Mouse (Mus musculus): Measurements from ENCODE around the gene Psmb8. TPM values are rescaled to one million over a fixed set of nuclear protein-coding genes. Genes with fewer than 3 reads are reported as not detected.
A peak's percentile ranks its signal among the peaks of the same experiment; 100 is the strongest.

The Psmb8 gene
- polyA plus RNA-seq (2012; rRNA removed) = 112 and 130 TPM in 2 replicates

DNA sequence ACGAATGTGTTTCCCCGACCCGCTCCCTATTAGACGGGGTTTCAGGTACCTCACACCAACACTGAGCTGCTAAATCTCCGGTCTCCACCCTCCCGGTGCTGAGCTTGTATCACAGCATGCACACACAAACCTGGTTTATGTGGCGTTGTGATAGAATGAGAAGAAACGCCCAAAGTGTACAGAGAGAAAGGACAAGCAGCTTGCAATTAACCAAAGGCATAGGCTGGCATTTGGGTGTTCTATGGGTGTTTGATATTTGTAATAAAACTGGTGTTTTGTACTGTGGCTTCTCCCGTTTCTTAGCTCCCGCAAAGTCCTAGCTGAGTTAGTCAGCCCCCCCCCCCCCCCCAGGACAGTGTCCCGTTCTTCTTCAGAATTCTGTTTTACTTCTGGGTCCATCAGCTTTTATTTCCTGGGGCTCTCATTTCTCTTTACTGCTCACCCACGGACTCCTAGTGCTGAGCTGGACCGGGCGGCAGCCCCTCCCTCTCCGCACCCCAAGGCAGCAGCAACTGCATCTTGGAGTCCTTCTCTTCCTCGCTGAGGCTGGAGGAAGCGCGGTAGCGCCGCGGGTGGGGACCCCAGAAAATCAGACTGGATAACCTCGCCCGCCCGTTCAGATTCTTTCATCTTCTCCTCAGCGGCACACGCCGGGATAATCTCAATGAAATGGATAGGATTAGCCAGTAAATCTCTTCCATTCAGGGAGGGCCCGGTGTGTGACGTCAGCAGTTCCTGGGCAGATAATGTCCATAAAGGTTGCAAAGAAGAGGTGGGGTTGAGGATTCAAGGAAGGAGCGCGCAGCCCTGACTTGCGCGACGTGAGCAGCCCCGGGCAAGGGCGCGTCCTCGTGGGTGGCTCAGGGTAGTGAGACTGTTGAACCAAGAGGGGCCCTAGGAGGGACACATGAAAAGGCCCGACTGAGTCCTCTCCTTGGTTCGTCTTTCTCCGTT lies at the start of gene Psmb8:
TSS of gene Psmb8 (plus strand) at position 781 of the 954 bp plus-strand sequence.
- Histone ChIP-seq H3K4me1 (ENCODE audit: control insufficient read depth, insufficient read depth, low read length) (peaks cover 3% of the 10 kb centered on the region), H3K4me3 (replicated peaks; ENCODE audit: extremely low read depth, low read depth, low read length) (peak within 1 kb of the TSS; percentile 90)
- peak; percentile 91 for DNase-seq
- TF ChIP-seq POLR2A (IDR thresholded peaks at IDR 0.05; ENCODE audit: borderline replicate concordance, extremely low read depth, low read depth, low read length) = peak; percentile 64; the same call in 1 of the 2 replicates
- TF ChIP-seq CTCF (IDR thresholded peaks at IDR 0.05; ENCODE audit: insufficient read depth, low read length) = no peak
- 14% methylated on average over 41 of the region's 41 CpGs for WGBS

DNA sequence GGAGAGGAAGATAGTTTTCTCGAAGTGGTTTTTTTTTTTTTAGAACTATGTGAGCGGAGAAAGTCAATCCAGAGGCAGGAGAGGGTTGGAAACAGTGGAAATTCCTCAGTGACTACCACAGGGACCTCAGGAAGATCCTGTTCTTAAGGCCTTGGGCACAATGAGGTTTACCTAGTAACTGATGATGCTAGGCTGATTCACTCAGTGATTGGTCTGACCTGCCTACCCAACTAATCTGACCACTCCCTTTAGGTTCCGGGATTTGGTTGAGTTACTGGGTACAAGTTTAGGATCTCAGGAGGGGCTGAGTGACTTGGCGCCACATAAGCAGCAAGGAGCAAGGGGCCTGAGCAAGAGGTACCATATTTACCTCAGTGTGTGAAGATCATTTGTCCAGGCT lies 44.6 kb upstream of the Psmb8 start, which contains the start of gene H2-DMb1:
TSS of gene H2-DMb1 (plus strand) at position 150 of the 400 bp plus-strand sequence.
- H3K4me1 ChIP-seq (ENCODE audit: control insufficient read depth, insufficient read depth, low read length) = no peaks in the 10 kb centered on the region
- peak within 1 kb of the TSS; percentile 44 for H3K4me3 ChIP-seq (replicated peaks; ENCODE audit: extremely low read depth, low read depth, low read length)
- TF ChIP-seq POLR2A (IDR thresholded peaks at IDR 0.05; ENCODE audit: borderline replicate concordance, extremely low read depth, low read depth, low read length) (peak; percentile 42; the same call in 1 of the 2 replicates), CTCF (IDR thresholded peaks at IDR 0.05; ENCODE audit: insufficient read depth, low read length) (no peak)
- DNase-seq = peak; percentile 52
- WGBS = 25% methylated on average over 4 of the region's 4 CpGs

DNA sequence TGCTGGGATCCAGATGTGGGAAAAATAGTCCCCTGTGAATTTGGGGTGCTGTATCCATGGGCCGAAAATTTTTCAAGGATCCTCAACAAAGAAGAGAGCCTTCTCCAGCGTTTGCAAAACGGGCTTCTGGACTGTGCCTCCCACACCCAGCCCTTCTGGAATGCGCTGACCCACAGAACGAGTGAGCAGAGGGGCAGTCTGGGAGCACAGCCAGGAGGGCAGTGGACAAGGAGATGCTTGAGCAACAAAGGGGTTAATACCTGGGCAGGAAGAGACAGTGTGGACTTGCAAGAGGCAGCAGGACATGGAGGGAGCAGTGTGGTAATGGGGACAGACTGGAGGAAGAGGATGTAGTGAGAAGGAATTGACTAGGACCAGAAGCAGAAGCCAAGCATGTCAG lies 42.0 kb upstream of the Psmb8 start:
- DNase-seq = no peak
- H3K4me1 ChIP-seq (ENCODE audit: control insufficient read depth, insufficient read depth, low read length) = no peaks in the 10 kb centered on the region
- H3K4me3 ChIP-seq (replicated peaks; ENCODE audit: extremely low read depth, low read depth, low read length) = no peak overlapping the region
- WGBS = 43% methylated on average over 5 of the region's 5 CpGs
- TF ChIP-seq POLR2A (IDR thresholded peaks at IDR 0.05; ENCODE audit: borderline replicate concordance, extremely low read depth, low read depth, low read length) = no peak
- no peak for TF ChIP-seq CTCF (IDR thresholded peaks at IDR 0.05; ENCODE audit: insufficient read depth, low read length)

DNA sequence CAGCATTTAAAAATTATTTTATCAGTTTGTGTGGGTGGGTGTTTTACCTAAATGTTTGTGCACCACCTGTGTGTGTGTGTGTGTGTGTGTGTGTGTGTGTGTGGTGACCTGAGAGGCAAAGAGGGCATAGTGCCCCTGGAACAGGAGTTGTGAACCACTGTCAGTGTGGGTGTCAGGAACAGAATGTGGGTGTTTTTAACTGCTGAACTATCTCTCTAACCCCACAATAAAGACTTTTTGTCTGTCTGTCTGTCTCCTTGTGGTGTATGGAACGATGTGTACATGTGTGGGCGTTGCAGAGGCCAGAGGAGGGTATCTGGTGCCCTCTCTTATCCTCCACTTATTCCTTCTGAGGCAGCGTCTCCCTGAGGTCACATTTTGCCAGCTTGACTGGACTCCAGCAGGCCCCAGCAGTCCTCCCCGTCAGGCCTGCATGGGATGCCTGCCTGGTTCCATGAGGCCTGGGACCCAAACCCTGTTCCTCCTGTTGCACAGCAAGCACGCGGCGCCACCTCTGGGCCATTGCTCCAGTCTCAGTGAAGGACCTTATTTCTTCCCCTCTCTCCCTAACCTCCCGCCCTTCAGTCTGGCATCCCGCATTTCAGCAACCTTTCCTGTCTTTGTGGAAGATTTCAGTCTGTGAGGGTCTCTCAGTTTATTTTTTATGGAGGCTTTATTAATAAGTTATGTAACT lies 33.2 kb upstream of the Psmb8 start:
- Histone ChIP-seq H3K4me3 (replicated peaks; ENCODE audit: extremely low read depth, low read depth, low read length) (no peak overlapping the region), H3K4me1 (ENCODE audit: control insufficient read depth, insufficient read depth, low read length) (no peaks in the 10 kb centered on the region)
- TF ChIP-seq POLR2A (IDR thresholded peaks at IDR 0.05; ENCODE audit: borderline replicate concordance, extremely low read depth, low read depth, low read length) (no peak), CTCF (IDR thresholded peaks at IDR 0.05; ENCODE audit: insufficient read depth, low read length) (peak; percentile 35; the same call in 1 of the 2 replicates)
- DNase-seq = no peak
- WGBS = 48% methylated on average over 9 of the region's 9 CpGs

DNA sequence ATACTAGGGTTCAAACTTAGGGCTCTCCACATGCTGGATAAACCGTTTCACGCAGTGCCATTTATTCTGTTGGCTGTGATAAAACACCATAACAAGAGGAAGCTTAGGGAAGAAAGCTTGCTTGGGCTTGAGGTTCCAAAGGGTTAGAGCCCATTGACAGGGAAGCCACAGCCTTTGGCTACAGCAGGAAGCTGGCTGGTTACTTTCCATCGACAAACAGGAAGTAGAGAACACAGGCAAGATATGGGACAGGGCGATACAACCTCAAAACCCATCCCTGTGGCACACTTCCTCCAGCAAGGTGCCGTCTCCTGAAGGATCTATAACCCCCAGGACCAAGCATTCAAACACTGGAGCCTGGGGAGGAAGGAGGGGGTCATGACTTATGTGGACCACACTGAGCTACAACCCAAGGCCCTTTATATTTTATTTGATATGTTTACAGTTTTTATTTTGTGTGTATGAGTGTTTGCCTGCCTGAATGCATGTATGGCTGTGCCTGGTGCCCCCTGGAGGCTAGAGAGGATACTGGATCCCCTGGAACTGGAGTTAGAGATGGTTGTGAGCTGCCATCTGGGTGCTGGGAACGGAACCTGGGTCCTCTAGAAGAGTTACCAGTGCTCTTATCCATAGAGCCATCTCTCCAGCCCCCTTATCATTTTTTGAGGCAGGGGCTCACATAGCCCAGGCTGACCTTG lies 32.3 kb upstream of the Psmb8 start:
- DNase-seq = no peak
- 54% methylated on average over 6 of the region's 6 CpGs for WGBS
- Histone ChIP-seq H3K4me3 (replicated peaks; ENCODE audit: extremely low read depth, low read depth, low read length) (no peak overlapping the region), H3K4me1 (ENCODE audit: control insufficient read depth, insufficient read depth, low read length) (no peaks in the 10 kb centered on the region)
- TF ChIP-seq CTCF (IDR thresholded peaks at IDR 0.05; ENCODE audit: insufficient read depth, low read length) (peak; percentile 24; the same call in 1 of the 2 replicates), POLR2A (IDR thresholded peaks at IDR 0.05; ENCODE audit: borderline replicate concordance, extremely low read depth, low read depth, low read length) (no peak)

DNA sequence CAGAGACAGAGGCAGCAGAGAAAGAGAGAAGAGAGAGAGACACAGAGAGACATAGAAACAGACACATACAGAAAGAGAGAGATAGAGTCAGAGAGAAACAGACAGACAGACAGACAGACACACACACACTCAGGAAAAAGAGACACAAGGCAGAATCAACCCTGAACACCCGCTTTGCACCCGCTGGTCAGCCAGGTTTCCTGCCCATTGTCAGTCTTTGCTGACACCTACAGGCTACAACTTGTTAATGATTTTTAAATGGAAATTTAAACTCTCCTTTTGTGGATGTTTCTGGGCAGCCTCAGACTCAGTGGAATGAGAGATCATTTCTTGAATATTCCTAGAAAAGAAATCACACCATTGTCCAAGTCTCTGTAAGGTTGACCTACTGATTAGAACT lies 28.2 kb upstream of the Psmb8 start:
- TF ChIP-seq CTCF (IDR thresholded peaks at IDR 0.05; ENCODE audit: insufficient read depth, low read length) (peak; percentile 79), POLR2A (IDR thresholded peaks at IDR 0.05; ENCODE audit: borderline replicate concordance, extremely low read depth, low read depth, low read length) (no peak)
- Histone ChIP-seq H3K4me1 (ENCODE audit: control insufficient read depth, insufficient read depth, low read length) (no peaks in the 10 kb centered on the region), H3K4me3 (replicated peaks; ENCODE audit: extremely low read depth, low read depth, low read length) (no peak overlapping the region)
- DNase-seq = no peak
- 3% methylated on average over 2 of the region's 2 CpGs for WGBS

DNA sequence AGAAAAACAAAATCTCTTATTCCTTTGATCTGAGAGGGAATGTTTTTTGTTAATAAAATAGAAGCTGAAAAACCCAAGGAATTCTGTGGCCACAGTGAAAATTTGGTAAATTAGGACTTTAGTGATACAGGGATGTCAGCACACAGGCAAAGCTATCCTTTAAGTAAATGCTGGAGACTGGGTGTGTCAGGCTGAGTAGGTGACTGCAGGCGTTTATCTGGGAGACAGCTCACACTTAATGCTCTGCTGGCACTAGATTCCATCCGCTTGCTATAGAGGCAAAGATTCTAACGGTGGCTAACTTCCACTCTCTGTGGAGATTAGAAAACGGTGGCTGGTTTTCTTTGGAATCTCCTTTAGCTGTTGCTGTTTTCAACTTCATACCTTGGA lies 27.0 kb upstream of the Psmb8 start:
- no peaks in the 10 kb centered on the region for H3K4me1 ChIP-seq (ENCODE audit: control insufficient read depth, insufficient read depth, low read length)
- no peak for TF ChIP-seq CTCF (IDR thresholded peaks at IDR 0.05; ENCODE audit: insufficient read depth, low read length)
- TF ChIP-seq POLR2A (IDR thresholded peaks at IDR 0.05; ENCODE audit: borderline replicate concordance, extremely low read depth, low read depth, low read length) = no peak
- H3K4me3 ChIP-seq (replicated peaks; ENCODE audit: extremely low read depth, low read depth, low read length) = no peak overlapping the region
- no peak for DNase-seq
- 9% methylated on average over 4 of the region's 4 CpGs for WGBS

DNA sequence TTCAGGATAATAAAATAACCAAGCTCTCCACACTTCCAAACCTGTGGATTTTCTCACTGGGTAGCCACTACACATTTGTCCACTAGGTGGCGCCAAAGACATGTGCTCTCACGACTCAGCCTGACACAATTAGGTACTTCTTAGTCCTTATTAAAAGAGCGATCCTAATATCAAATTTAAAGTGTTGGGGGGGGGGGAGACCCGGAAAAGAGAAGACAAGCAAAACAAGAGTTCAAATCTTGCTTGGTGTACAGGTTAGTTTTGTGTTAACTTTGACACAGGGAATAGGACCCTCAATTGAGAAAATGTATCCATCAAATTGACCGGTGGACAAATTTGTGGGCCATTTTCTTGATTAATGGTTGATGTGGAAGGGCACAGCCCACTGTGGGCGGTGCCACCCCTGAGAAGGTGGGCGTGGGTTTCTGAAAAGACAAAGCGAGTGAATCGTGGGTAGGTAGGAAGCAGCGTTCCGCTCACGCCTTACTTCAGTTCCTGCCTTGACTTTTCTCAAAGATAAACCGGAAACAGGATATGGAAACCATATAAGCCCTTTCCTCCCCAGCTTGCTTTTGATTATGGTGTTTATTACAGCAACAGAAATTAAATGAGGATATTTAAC lies 26.5 kb upstream of the Psmb8 start:
- Histone ChIP-seq H3K4me3 (replicated peaks; ENCODE audit: extremely low read depth, low read depth, low read length) (no peak overlapping the region), H3K4me1 (ENCODE audit: control insufficient read depth, insufficient read depth, low read length) (no peaks in the 10 kb centered on the region)
- TF ChIP-seq CTCF (IDR thresholded peaks at IDR 0.05; ENCODE audit: insufficient read depth, low read length) = peak; percentile 78
- TF ChIP-seq POLR2A (IDR thresholded peaks at IDR 0.05; ENCODE audit: borderline replicate concordance, extremely low read depth, low read depth, low read length) = no peak
- DNase-seq = peak; percentile 82
- WGBS = 16% methylated on average over 13 of the region's 13 CpGs

Data from lung, adult 2 months (tissue).